Mouse (Mus musculus): ENCODE data around the gene Sbk3. TPM values are rescaled to one million over a fixed set of nuclear protein-coding genes. Genes with fewer than 3 reads are reported as not detected.
A peak's percentile ranks its signal among the peaks of the same experiment; 100 is the strongest.

Gene Sbk3
- polyA plus RNA-seq, 1 experiment, result not detected

GRCm38 (mm10) chr7:4928323-4928722 lies 42.6 kb downstream of the Sbk3 start:
- no peaks in the 10 kb centered on the region for H3K36me3 ChIP-seq (ENCODE audit: control insufficient read depth, insufficient read depth, low read length)
- WGBS, result 70% methylated on average over 17 of the region's 17 CpGs
- no peaks in the 10 kb centered on the region; the same call in 1 of the 2 replicates for H3K4me1 ChIP-seq (ENCODE audit: control insufficient read depth, insufficient read depth, insufficient read length, low read length)
- TF ChIP-seq CTCF (IDR thresholded peaks at IDR 0.05; ENCODE audit: extremely low read depth, insufficient read length, insufficient replicate concordance, low read depth, low read length) (no peak), POLR2A (IDR thresholded peaks at IDR 0.05; ENCODE audit: low read depth, low read length) (no peak)
- H3K4me3 ChIP-seq (ENCODE audit: low read depth, low read length), result peak overlapping the region; percentile 41
- no peak overlapping the region for H3K27ac ChIP-seq (ENCODE audit: insufficient read depth, low read depth, low read length)
- 0 out of 2 replicates have a peak, but pooled peaks cover 7% of the 10 kb centered on the region for H3K27me3 ChIP-seq (ENCODE audit: control insufficient read depth, insufficient read depth, low read length)

- Histone ChIP-seq H3K4me1 (ENCODE audit: control insufficient read depth, insufficient read depth, insufficient read length, low read length) (no peaks in the 10 kb centered on the region; the same call in none of the 2 replicates), H3K4me3 (ENCODE audit: low read depth, low read length) (peak overlapping the region; percentile 41), H3K27ac (ENCODE audit: insufficient read depth, low read depth, low read length) (0 out of 2 replicates have a peak overlapping the region, but pooled peaks have one; percentile 49), H3K27me3 (ENCODE audit: control insufficient read depth, insufficient read depth, low read length) (peaks cover 12% of the 10 kb centered on the region; the same call in 1 of the 2 replicates), H3K36me3 (ENCODE audit: control insufficient read depth, insufficient read depth, low read length) (no peaks in the 10 kb centered on the region)
- 49% methylated on average over 8 of the region's 8 CpGs for WGBS
- TF ChIP-seq CTCF (IDR thresholded peaks at IDR 0.05; ENCODE audit: extremely low read depth, insufficient read length, insufficient replicate concordance, low read depth, low read length), result no peak
- TF ChIP-seq POLR2A (IDR thresholded peaks at IDR 0.05; ENCODE audit: low read depth, low read length), result no peak
Observed at GRCm38 (mm10) chr7:4927711-4928110, 43.3 kb downstream of the Sbk3 start.

GRCm38 (mm10) chr7:4926849-4927248 lies 44.1 kb downstream of the Sbk3 start:
- H3K4me3 ChIP-seq (ENCODE audit: low read depth, low read length), result no peak overlapping the region
- WGBS, result 81% methylated on average over 16 of the region's 16 CpGs
- TF ChIP-seq CTCF (IDR thresholded peaks at IDR 0.05; ENCODE audit: extremely low read depth, insufficient read length, insufficient replicate concordance, low read depth, low read length) (no peak), POLR2A (IDR thresholded peaks at IDR 0.05; ENCODE audit: low read depth, low read length) (no peak)
- H3K4me1 ChIP-seq (ENCODE audit: control insufficient read depth, insufficient read depth, insufficient read length, low read length), result peaks cover 2% of the 10 kb centered on the region
- peaks cover 12% of the 10 kb centered on the region; the same call in 1 of the 2 replicates for H3K27me3 ChIP-seq (ENCODE audit: control insufficient read depth, insufficient read depth, low read length)
- no peaks in the 10 kb centered on the region for H3K36me3 ChIP-seq (ENCODE audit: control insufficient read depth, insufficient read depth, low read length)
- H3K27ac ChIP-seq (ENCODE audit: insufficient read depth, low read depth, low read length), result no peak overlapping the region

- Histone ChIP-seq H3K4me1 (ENCODE audit: control insufficient read depth, insufficient read depth, insufficient read length, low read length) (peaks cover 2% of the 10 kb centered on the region), H3K27ac (ENCODE audit: insufficient read depth, low read depth, low read length) (peak within 1 kb of the TSS; percentile 63), H3K36me3 (ENCODE audit: control insufficient read depth, insufficient read depth, low read length) (peaks cover 2% of the 10 kb centered on the region; the same call in 1 of the 2 replicates), H3K27me3 (ENCODE audit: control insufficient read depth, insufficient read depth, low read length) (peaks cover 12% of the 10 kb centered on the region; the same call in 1 of the 2 replicates), H3K4me3 (ENCODE audit: low read depth, low read length) (no peak within 1 kb of the TSS)
- TF ChIP-seq CTCF (IDR thresholded peaks at IDR 0.05; ENCODE audit: extremely low read depth, insufficient read length, insufficient replicate concordance, low read depth, low read length) (no peak), POLR2A (IDR thresholded peaks at IDR 0.05; ENCODE audit: low read depth, low read length) (no peak)
- WGBS, result 16% methylated on average over 6 of the region's 6 CpGs
Observed at GRCm38 (mm10) chr7:4925441-4926381, 45.3 kb downstream of the Sbk3 start, which contains the start of gene Ssc5d. Gene Ssc5d (plus strand): TSS chr7:4925785.

GRCm38 (mm10) chr7:4924891-4925301 lies 46.1 kb downstream of the Sbk3 start:
- Histone ChIP-seq H3K27me3 (ENCODE audit: control insufficient read depth, insufficient read depth, low read length) (peaks cover 12% of the 10 kb centered on the region; the same call in 1 of the 2 replicates), H3K36me3 (ENCODE audit: control insufficient read depth, insufficient read depth, low read length) (peaks cover 9% of the 10 kb centered on the region), H3K4me3 (ENCODE audit: low read depth, low read length) (no peak overlapping the region), H3K27ac (ENCODE audit: insufficient read depth, low read depth, low read length) (peak overlapping the region; percentile 63), H3K4me1 (ENCODE audit: control insufficient read depth, insufficient read depth, insufficient read length, low read length) (peaks cover 2% of the 10 kb centered on the region)
- WGBS, result 5% methylated on average over 4 of the region's 4 CpGs
- no peak for TF ChIP-seq CTCF (IDR thresholded peaks at IDR 0.05; ENCODE audit: extremely low read depth, insufficient read length, insufficient replicate concordance, low read depth, low read length)
- no peak for TF ChIP-seq POLR2A (IDR thresholded peaks at IDR 0.05; ENCODE audit: low read depth, low read length)

GRCm38 (mm10) chr7:4924483-4924882 lies 46.5 kb downstream of the Sbk3 start:
- H3K27ac ChIP-seq (ENCODE audit: insufficient read depth, low read depth, low read length), result peak overlapping the region; percentile 39
- peaks cover 12% of the 10 kb centered on the region; the same call in 1 of the 2 replicates for H3K27me3 ChIP-seq (ENCODE audit: control insufficient read depth, insufficient read depth, low read length)
- H3K4me1 ChIP-seq (ENCODE audit: control insufficient read depth, insufficient read depth, insufficient read length, low read length), result peaks cover 2% of the 10 kb centered on the region
- 2% methylated on average over 4 of the region's 4 CpGs for WGBS
- H3K36me3 ChIP-seq (ENCODE audit: control insufficient read depth, insufficient read depth, low read length), result peaks cover 13% of the 10 kb centered on the region
- H3K4me3 ChIP-seq (ENCODE audit: low read depth, low read length), result no peak overlapping the region
- TF ChIP-seq POLR2A (IDR thresholded peaks at IDR 0.05; ENCODE audit: low read depth, low read length) (no peak), CTCF (IDR thresholded peaks at IDR 0.05; ENCODE audit: extremely low read depth, insufficient read length, insufficient replicate concordance, low read depth, low read length) (no peak)

Data from small intestine, adult 2 months (tissue).